In genomic region chr13:107094976-107095716, GRCm38 (mm10) we compare ENCODE assay signal across 8 mouse cellular contexts.
A peak's percentile ranks its signal among the peaks of the same experiment; 100 is the strongest.
DNase-seq lines count a peak whose midpoint lies in the region; ATAC-seq and TF ChIP-seq lines count a peak whose summit lies in the region.
"Had no signal": no experiment of that assay in that cellular context is flagged by ENCODE, and none has a peak within 500 bp of the region (broad histone marks: within the 10 kb centered on the region; RNA-seq: fewer than 3 reads in every experiment).

No protein-coding gene starts in this region.

- peaks cover 4% of the 10 kb centered on the region; the same call in 1 of the 2 replicates for H3K4me1 ChIP-seq in forebrain, embryonic 12.5 days
- H3K4me1 ChIP-seq in forebrain, embryonic 13.5 days, result no peaks in the 10 kb centered on the region

- H3K9ac ChIP-seq in forebrain, embryonic 12.5 days, result no peak overlapping the region
- H3K9ac ChIP-seq in forebrain, embryonic 13.5 days, result no peak overlapping the region

- no peaks in the 10 kb centered on the region for H3K79me2 ChIP-seq in C2C12 (ENCODE audit: control insufficient read depth, insufficient read depth)

- H3K36me3 ChIP-seq in C2C12 (ENCODE audit: control insufficient read depth, insufficient read depth), result no peaks in the 10 kb centered on the region
- no peaks in the 10 kb centered on the region for H3K36me3 ChIP-seq in forebrain, embryonic 12.5 days (replicated peaks)
- no peaks in the 10 kb centered on the region for H3K36me3 ChIP-seq in forebrain, embryonic 13.5 days (ENCODE audit: poor library complexity, severe bottlenecking)

- H3K27ac ChIP-seq in forebrain, embryonic 12.5 days, result no peak overlapping the region
- no peak overlapping the region for H3K27ac ChIP-seq in forebrain, embryonic 13.5 days

- H3K9me3 ChIP-seq in forebrain, embryonic 12.5 days, result no peaks in the 10 kb centered on the region
- H3K9me3 ChIP-seq in forebrain, embryonic 13.5 days (replicated peaks), result no peaks in the 10 kb centered on the region

- TF ChIP-seq CTCF in C2C12 (IDR thresholded peaks at IDR 0.05; ENCODE audit: control insufficient read depth, insufficient read depth, insufficient read length) (no peak), Patski (IDR thresholded peaks at IDR 0.05) (no peak)

- no peak overlapping the region for H3K4me2 ChIP-seq in forebrain, embryonic 12.5 days
- H3K4me2 ChIP-seq in forebrain, embryonic 13.5 days, result no peak overlapping the region

- no peaks in the 10 kb centered on the region for H3K79me3 ChIP-seq in C2C12 (ENCODE audit: low read depth)

- CTCF ChIA-PET in Patski (lab: Charles Lee), result no interaction called here

- H3K27me3 ChIP-seq in C2C12 (ENCODE audit: control insufficient read depth, insufficient read depth, insufficient read length) (no peaks in the 10 kb centered on the region), Patski (no peaks in the 10 kb centered on the region)
- no peaks in the 10 kb centered on the region for H3K27me3 ChIP-seq in forebrain, embryonic 12.5 days
- no peaks in the 10 kb centered on the region for H3K27me3 ChIP-seq in forebrain, embryonic 13.5 days

- DNase-seq in Patski (ENCODE audit: low read depth, low spot score), result no peak
- peak; percentile 55 for DNase-seq in heart, postnatal 4 days
- DNase-seq in kidney, adult 8-10 months, result no peak

- POLR2A ChIA-PET in Patski (lab: Charles Lee), result interaction anchor here (0.6 kb wide), 1 partner anchor 54 kb away, joined by 3 read pairs; no protein-coding TSS in a partner anchor

- 84% methylated on average over 11 of the region's 11 CpGs for WGBS in forebrain, embryonic 12.5 days
- 77% methylated on average over 11 of the region's 11 CpGs for WGBS in forebrain, embryonic 13.5 days

- H3K4me3 ChIP-seq in C2C12 (ENCODE audit: insufficient read depth, poor library complexity, severe bottlenecking), result no peak overlapping the region
- no peak overlapping the region for H3K4me3 ChIP-seq in forebrain, embryonic 12.5 days (replicated peaks)
- no peak overlapping the region for H3K4me3 ChIP-seq in forebrain, embryonic 13.5 days

- in situ Hi-C loops in Patski (cut with MboI; ENCODE audit: low pct_unique_long_range_greater_than_20kb), result loop anchor here (5.0 kb wide), 1 partner anchor 68 kb away; no protein-coding TSS in a partner anchor

- ATAC-seq in Patski, result peak; percentile 76
- peak; percentile 38 for ATAC-seq in megakaryocyte-erythroid progenitor cell, adult 5-6 weeks (replicated peaks; ENCODE audit: low FRiP score, low TSS enrichment, poor library complexity, severe bottlenecking)
- no peak for ATAC-seq in forebrain, embryonic 12.5 days (ENCODE audit: low FRiP score)
- ATAC-seq in forebrain, embryonic 13.5 days, result no peak
- ATAC-seq: forebrain, embryonic 16.5 days had no signal

- peak overlapping the region; percentile 45 for H3ac ChIP-seq in C2C12 (ENCODE audit: control insufficient read depth, insufficient read length, low read depth)

TF ChIP-seq in C2C12, 6 proteins besides CTCF, POLR2A, EP300 and RAD21:
- no peak for TF ChIP-seq MYOG (IDR thresholded peaks at IDR 0.05; ENCODE audit: control insufficient read depth, extremely low read depth, insufficient read length)
- no peak for TF ChIP-seq MAX (IDR thresholded peaks at IDR 0.05)
- TF ChIP-seq MYOD1 (IDR thresholded peaks at IDR 0.05; ENCODE audit: control insufficient read depth, insufficient read length, low read depth), result no peak
- peak; percentile 61 for TF ChIP-seq FOSL1 (IDR thresholded peaks at IDR 0.05; ENCODE audit: insufficient read depth, low read length, poor library complexity, severe bottlenecking)

Comparison
In these comparisons a context has a peak if more than half of its experiments do, and no peak if none do; other contexts are left out.
1. ATAC-seq: peak in Patski (single experiment) and megakaryocyte-erythroid progenitor cell, adult 5-6 weeks (single experiment); none in forebrain, embryonic 12.5 days (single experiment) and forebrain, embryonic 13.5 days (single experiment).